Mouse (Mus musculus): ENCODE results near the gene Kctd12b.
A peak's percentile ranks its signal among the peaks of the same experiment; 100 is the strongest.
"Not testable (repeated sequence)": the region's sequence is repeated elsewhere in the genome, so short reads cannot be mapped to it uniquely, and the experiment has no call there.

Gene Kctd12b

DNA sequence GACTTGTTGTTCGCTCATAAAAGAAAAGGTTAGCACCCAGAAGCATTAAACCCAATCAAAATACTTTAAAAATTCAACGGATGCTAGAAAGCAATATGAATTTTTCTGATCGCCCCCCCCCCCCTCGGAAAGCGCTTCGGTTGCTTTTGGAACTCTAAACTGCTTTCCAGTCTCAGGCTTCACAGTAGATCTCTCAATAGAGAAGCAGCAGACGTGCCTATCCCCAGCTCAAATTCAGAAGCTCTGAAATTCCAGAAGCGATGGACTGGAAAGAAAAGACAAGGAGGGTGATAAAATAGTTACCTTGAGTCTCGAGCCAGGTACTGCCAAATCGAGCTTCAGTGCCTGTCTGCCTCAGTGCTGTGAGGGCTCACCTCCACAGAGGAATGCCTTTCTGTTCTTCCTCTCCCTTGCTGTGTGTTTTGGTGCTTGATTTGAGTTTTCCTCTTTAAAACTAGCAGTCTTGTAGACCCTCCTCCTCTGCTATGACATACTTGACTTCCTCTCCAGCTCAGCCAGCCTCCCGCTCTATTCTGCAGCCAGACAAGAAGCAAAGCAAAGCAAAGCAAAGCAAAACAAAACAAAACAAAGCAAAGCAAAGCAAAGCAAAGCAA lies at the start of gene Kctd12b:
Kctd12b (minus strand) TSS at position 610 of the 614 bp plus-strand sequence.
- DNase-seq, result no peak

DNA sequence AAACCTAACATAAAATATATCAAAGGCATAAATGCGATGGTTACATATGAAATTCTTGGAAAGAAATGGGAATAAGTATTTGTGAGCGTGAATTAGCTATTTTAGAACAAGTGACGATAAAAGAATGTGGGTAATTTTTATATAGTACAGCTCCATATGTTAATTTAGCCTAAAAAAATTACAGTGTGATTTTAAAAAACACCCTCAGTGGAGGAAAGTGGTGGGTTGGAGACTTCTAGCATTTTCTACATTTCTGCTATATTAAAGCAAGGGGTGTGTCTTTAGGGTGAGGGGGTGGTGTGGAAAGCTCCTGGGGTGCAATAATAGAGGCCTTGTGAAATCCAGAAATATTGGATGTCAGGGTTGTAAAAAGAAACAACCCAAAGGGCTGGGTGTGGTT lies 46.3 kb upstream of the Kctd12b start:
- no peak for DNase-seq

DNA sequence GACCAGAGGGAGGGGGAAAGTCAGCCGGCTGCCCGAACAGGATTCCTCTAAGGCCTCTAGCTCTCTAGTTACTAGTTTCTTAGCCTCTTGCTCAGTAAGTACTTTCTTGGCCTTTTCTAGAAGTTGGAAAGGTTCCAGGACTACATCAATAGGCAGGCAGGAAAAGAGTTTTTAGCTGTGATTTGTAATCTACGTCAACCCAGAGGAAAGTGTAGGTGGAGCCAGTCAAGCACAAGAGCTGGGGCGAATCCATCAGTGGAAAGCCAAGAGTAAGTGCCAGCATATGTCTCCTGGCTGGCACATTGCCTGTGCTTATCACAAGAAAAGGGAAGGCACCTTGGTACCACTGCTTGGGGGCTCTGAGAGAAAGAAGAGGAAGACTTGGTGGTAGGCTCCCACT lies 39.5 kb upstream of the Kctd12b start:
- no peak for DNase-seq

DNA sequence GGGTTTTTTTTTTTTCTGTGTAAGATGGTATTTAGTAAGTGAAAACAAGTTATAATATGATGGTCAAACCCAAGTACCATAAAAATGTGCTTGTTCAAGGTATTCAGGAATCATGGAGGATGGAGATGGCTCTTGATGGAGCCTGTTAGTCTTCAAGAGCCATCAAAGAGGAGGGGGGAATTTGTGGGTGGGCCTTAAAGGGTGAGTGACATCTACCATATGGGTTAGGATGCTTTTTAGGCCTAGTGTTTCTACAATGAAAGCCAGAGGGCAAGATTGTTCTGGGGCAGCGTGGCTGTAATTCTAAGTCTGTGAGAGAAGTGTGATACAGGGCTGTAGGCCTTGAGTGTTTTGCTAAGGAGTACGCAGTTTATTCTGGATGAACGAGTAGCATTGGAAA lies 28.2 kb upstream of the Kctd12b start:
- DNase-seq, result no peak

DNA sequence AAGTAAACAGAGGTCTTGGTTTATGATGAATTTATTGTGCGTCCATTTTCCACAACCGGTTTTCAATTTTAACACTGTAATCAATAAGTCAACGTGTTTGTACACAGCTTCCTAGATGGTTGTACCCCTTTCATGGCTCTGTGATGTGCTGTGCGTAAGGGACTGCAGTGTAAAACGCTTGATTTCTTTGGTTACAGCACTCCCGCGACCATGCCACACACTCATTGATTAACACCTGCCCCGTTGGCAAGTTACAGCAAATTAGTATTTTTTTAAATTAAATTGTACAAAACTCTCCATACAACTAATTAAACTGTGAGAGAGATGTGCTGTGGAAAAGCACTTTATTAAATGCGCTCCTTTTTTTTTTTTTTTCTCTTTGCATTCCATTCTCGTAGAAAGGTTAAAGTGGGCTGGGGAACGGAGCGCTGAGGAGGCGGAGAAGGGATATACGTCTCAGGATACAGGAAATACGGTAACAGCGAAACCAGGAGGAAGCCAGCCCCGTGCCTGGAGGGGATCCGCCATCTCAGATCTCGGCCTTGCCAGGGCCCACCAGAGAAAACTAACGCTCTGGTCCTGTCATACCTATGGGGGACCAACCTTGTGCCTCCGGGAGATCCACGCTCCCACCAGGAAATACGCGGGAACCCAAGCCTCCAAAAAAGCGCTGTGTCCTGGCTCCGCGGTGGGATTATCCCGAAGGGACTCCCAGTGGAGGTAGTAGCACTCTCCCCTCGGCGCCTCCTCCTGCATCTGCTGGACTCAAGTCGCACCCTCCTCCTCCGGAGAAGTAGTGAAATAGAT lies 27.1 kb upstream of the Kctd12b start, which contains the start of gene Nbdy:
Nbdy (plus strand) TSS at position 481 of the 807 bp plus-strand sequence.
- DNase-seq, result peak; percentile 54

DNA sequence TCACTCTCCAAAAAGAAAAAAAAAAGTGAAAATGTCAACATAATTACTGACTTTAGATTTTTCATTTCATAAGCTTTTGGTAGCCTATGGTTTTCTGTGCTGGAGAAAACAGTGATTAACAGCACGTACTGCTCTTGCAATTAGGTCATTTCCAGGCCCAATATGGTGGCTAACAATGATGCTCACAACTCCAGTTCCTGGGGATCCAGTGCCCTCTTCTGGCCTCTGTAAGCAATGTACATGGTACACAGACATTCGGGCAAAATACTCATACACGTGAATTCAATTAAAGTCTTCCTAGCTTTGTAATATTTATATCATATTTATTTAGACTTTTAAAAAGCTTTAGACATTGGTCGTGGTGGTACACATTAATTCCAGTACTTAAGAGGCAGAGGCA lies 23.4 kb upstream of the Kctd12b start:
- DNase-seq, result no peak

DNA sequence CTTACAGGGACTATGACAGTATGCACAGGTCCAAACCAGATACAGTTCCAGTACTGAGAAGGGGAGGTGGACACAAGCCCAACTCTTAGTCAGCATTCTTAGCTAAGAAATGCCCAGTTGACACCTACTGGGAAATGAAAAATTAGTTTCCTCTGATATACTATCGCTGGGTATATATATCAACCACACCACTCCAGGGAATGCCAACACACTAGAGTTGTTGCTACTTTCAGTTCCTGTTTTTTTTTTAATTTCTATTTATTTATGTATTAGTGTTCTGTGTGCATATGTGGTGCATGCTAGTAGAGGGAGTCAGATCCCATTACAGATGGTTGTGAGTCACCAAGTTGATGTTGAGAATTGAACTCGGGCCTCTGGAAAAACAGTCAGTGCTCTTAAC lies 20.5 kb upstream of the Kctd12b start:
- DNase-seq, result no peak

DNA sequence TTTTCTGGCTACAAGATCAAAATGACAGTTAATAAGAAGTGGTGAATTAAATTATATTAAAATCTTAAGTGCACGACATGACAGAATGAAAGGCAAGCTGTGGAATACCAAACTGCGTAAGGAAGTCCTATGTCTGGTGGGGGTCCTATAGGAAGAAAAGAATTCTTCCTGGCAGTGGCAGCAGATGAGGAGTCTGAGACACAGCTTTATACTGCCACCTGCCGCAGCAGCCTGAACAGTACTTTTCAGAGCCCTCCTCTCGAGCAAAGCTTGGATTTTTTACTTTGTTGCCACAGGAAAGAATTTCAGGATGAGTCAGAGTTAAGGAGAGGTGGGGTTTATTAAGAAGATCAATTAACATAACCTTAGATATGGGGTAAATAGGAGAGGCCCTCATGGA lies 11.5 kb upstream of the Kctd12b start:
- DNase-seq, result no peak

DNA sequence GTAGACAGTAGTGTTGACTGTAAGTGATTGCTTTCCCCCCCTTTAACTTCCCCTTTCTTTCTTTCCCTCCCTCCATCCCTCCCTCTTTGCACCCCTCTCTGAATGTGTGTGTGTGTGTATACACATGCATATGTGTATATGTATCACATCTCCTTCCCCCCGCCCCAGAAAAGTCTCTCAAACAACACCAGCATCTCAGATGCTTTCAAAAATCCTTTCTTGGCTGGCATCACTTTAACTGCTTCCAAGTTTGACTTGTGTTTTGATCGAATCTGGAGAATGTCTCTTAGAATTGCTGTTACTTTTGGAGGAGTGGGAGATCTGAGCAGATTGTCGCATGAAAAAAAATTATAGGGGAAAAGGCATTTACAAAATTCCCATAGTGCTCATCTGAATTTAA lies 4.3 kb upstream of the Kctd12b start:
- no peak for DNase-seq

DNA sequence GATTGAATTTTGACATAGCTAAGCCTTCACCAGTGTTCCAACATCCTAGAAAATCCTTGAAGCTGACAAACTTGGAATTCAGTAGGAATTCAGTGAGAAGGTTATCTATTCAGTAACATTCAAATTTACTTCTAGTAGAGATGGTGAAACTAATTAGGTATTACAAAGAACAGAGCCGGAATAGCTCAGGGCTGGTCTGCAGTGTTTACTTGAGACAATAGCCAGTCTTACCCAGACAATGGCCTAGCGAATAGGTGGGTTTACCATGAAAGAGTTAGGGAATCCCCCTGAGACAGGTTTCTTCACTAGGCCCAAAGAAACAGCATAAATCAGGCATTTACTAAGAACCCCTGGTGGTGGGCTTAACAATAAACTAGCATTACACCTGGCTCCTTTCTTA lies 28.0 kb downstream of the Kctd12b start:
- DNase-seq, result not testable (repeated sequence)

DNA sequence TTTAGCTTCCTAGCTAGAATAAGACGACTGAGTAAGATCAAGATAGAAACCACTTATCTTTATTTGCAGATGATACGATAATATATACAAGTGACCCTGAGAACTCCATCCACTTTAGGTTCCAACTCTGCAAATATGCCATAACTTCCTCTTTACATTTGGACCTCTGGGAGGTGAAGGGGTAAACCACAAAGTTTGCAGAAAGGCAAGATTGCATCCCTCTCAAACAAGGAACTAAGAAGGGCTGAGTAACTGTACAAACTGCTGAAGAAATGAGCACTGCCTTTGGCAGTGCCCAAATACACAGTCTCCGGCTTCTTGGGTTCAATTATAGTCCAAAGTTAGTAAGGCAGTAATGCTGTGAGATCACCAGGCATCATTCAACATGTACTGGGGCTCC lies 31.3 kb downstream of the Kctd12b start:
- no peak for DNase-seq

DNA sequence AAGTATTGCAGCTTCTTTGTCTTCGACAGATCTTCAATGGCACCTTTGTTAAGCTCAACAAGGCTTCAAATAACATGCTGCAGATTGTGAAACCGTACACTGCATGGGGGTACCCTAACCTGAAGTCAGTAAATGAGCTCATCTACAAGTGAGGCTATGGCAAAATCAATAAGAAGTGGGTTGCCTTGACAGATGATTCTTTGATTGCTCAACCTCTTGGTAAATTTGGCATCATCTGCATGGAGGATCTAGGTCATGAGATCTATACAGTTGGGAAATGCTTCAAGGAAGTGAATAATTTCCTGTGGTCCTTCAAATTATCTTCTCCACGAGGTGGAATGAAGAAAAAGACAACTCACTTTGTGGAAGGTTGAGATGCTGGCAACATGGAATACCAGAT lies 39.2 kb downstream of the Kctd12b start:
- no peak for DNase-seq

DNA sequence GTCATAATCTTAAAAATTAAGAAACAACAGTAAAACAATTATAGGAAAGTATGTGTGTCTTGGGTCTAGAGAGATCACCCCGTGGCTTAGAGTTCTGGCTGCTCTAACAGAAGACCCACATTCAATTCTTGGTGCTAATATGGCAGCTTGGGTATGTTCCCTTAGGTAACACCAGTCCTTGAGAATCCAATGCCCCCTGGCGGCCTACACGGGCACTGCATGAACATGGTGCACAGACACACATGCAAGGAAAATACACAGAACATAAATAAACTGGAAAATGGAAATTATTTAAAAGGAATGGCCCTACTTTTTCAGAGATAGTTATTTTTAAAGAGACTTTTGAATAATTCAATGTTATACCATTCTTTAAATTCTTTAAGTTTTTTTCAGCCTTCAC lies 55.6 kb downstream of the Kctd12b start:
- DNase-seq, result no peak

DNA sequence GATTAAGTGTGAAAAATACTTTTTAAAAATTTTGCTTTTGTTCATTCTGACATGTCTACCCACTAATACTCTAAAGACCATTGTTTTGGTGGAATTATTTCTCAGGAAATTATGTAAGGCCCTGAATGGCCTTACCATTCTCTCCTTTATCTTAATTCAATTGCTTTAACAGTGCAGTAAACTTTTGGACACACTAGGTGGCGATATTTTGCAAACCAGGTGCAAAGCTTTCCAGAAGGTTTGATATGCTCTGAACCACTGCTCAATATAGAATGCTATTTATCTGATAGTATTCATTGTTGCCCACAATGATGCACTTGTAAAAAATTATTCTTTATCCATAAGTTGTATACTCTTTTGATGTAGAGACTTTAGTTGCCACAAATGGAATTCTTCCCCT lies 59.9 kb downstream of the Kctd12b start:
- DNase-seq, result no peak
